Mouse (Mus musculus): ENCODE data around the gene Med13l.

- TF ChIP-seq CTCF (IDR thresholded peaks at IDR 0.05; ENCODE audit: insufficient read depth, low read length) = no peak
- TF ChIP-seq POLR2A (IDR thresholded peaks at IDR 0.05; ENCODE audit: borderline replicate concordance, extremely low read depth, low read depth, low read length) = no peak
Measured at GRCm38 (mm10) chr5:118658256-118658837, 97.9 kb downstream of the Med13l start.
